Mouse (Mus musculus): ENCODE data around the gene Irf2bp1. TPM values are rescaled to one million over a fixed set of nuclear protein-coding genes. Genes with fewer than 3 reads are reported as not detected.

The Irf2bp1 gene
- polyA plus RNA-seq, 1 experiment from 2014 or later: 27.0 TPM

GRCm38 (mm10) chr7:19050172-19050571, 46.3 kb downstream of the Irf2bp1 start:
- no peak overlapping the region for H3K27ac ChIP-seq
- no peaks in the 10 kb centered on the region for H3K9me3 ChIP-seq
- DNase-seq (ENCODE audit: low spot score): no peak
- peaks cover 86% of the 10 kb centered on the region for H3K36me3 ChIP-seq
- 88% methylated on average over 8 of the region's 8 CpGs for WGBS
- H3K27me3 ChIP-seq (ENCODE audit: insufficient read depth, poor library complexity, severe bottlenecking): no peaks in the 10 kb centered on the region
- H3K4me1 ChIP-seq: peaks cover 12% of the 10 kb centered on the region
- H3K4me3 ChIP-seq: no peak overlapping the region

GRCm38 (mm10) chr7:19051161-19051560, 47.3 kb downstream of the Irf2bp1 start:
- 0 out of 2 replicates have a peak overlapping the region, but pooled peaks have one; percentile 7 for H3K27ac ChIP-seq
- peaks cover 12% of the 10 kb centered on the region for H3K4me1 ChIP-seq
- no peaks in the 10 kb centered on the region for H3K27me3 ChIP-seq (ENCODE audit: insufficient read depth, poor library complexity, severe bottlenecking)
- WGBS: 62% methylated on average over 4 of the region's 4 CpGs
- no peak for DNase-seq (ENCODE audit: low spot score)
- H3K36me3 ChIP-seq: peaks cover 76% of the 10 kb centered on the region
- no peak overlapping the region for H3K4me3 ChIP-seq
- H3K9me3 ChIP-seq: no peaks in the 10 kb centered on the region

DNA sequence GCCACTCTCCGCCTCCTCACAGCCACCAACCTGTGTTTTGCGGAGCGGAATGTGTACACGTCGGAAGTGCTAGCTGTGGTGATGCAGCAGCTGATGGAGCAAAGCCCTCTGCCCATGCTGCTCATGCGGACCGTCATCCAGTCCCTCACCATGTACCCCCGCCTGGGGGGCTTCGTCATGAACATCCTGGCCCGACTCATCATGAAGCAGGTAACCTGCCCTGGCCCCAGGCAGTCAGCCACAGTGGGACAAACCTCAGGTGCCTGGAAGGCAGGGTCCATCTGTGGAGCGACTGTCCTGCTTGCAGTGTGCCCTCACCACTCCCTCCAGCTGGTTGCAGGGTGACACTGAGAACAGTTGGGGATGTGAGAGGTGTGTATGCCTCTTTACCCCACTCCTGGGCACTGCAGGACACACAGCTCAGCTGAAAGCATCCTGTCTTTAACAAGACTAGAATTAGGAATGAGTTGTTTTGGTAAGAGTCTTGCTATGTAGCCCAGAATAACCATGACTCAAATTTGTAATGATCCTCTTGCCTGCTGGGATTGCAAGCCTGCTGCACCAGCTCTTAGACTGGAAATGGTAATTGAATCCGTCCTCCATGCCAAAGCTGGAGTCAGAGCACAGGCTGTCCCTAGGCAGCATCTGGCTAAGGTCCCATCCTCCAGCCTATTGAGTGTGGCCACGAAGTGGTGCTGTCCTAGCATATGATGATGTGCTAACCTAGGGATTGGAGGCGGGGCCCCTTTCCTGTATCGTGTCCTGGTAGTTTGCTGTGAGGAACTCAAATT, 48.7 kb downstream of the Irf2bp1 start:
- Histone ChIP-seq H3K27me3 (ENCODE audit: insufficient read depth, poor library complexity, severe bottlenecking) (no peaks in the 10 kb centered on the region), H3K4me3 (no peak overlapping the region), H3K36me3 (peaks cover 66% of the 10 kb centered on the region), H3K4me1 (peaks cover 12% of the 10 kb centered on the region), H3K27ac (no peak overlapping the region), H3K9me3 (0 out of 2 replicates have a peak, but pooled peaks cover 3% of the 10 kb centered on the region)
- no peak for DNase-seq (ENCODE audit: low spot score)
- WGBS: 91% methylated on average over 15 of the region's 15 CpGs

DNA sequence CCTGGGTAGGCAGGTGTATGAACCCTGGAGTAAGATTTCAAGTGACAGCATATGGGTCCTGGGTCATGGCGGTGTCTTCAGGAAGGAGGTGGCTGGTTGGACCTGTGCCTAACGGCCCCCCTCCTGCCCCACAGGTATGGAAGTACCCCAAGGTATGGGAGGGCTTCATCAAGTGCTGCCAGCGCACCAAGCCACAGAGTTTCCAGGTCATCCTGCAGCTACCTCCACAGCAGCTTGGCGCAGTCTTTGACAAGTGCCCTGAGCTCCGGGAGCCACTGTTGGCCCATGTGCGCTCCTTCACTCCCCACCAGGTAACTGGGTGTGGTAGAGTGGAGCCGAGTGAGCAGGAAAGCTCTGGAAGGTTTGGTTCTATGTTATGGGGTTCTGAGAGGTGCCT, 49.3 kb downstream of the Irf2bp1 start:
- Histone ChIP-seq H3K27ac (no peak overlapping the region), H3K4me1 (peaks cover 12% of the 10 kb centered on the region), H3K27me3 (ENCODE audit: insufficient read depth, poor library complexity, severe bottlenecking) (no peaks in the 10 kb centered on the region), H3K4me3 (no peak overlapping the region), H3K36me3 (peaks cover 60% of the 10 kb centered on the region), H3K9me3 (0 out of 2 replicates have a peak, but pooled peaks cover 3% of the 10 kb centered on the region)
- DNase-seq (ENCODE audit: low spot score): no peak
- WGBS: 86% methylated on average over 7 of the region's 7 CpGs

DNA sequence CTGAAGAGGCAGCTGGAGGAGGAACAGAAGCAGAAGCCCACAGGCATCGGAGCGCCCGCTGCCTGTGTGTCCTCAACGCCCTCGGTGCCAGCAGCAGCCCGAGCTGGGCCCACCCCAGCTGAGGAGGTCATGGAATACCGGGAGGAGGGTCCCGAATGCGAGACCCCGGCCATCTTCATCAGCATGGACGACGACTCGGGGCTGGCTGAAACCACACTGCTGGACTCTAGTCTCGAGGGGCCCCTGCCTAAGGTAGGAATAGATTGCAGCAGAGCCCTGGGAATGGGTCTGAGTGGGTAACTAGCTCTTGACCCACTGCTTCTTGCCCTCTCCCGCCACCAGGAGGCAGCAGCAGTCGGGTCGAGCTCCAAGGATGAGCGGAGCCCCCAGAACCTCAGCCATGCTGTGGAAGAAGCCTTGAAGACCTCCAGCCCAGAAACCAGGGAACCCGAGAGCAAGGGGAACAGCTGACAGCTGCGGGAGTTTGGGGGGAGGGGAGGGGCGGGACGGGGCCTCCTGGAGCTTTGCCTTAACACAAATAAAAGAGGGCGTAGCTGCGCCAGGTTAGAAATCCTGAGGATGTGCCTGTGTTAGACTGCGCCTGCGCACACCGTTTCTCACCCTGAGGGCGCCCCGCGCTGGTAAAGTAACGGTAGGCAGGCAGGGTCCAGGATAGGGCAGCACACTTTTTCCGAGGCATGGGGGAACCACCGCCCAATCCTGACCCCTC, 50.4 kb downstream of the Irf2bp1 start, which contains the start of gene Rsph6a:
TSS of gene Rsph6a (plus strand) at position 644 of the 730 bp plus-strand sequence.
- Histone ChIP-seq H3K27me3 (ENCODE audit: insufficient read depth, poor library complexity, severe bottlenecking) (no peaks in the 10 kb centered on the region), H3K27ac (peak within 1 kb of the TSS; percentile 59), H3K4me1 (peaks cover 12% of the 10 kb centered on the region), H3K9me3 (0 out of 2 replicates have a peak, but pooled peaks cover 3% of the 10 kb centered on the region), H3K36me3 (peaks cover 49% of the 10 kb centered on the region), H3K4me3 (peak within 1 kb of the TSS; percentile 22)
- DNase-seq (ENCODE audit: low spot score): peak; percentile 83
- WGBS: 30% methylated on average over 33 of the region's 33 CpGs

DNA sequence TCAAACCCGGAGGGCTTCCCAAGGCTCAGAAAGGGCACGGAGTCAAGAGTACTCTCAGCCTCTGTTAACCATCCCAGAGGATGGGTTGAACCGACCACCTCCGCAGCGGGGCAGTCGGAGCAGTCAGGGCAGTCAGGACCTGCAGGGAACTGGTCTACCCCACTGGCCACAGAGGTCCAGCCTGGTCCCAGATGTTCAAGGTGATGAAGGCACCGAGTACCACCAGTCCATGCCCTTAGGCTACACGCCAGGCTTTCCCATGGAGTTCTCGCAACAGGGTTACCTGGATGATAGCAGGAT, 50.9 kb downstream of the Irf2bp1 start:
- Histone ChIP-seq H3K4me1 (peaks cover 12% of the 10 kb centered on the region), H3K4me3 (peak overlapping the region; percentile 22), H3K27me3 (ENCODE audit: insufficient read depth, poor library complexity, severe bottlenecking) (no peaks in the 10 kb centered on the region), H3K27ac (peak overlapping the region; percentile 59; the same call in 1 of the 2 replicates), H3K36me3 (peaks cover 44% of the 10 kb centered on the region), H3K9me3 (0 out of 2 replicates have a peak, but pooled peaks cover 3% of the 10 kb centered on the region)
- no peak for DNase-seq (ENCODE audit: low spot score)
- WGBS: 68% methylated on average over 9 of the region's 9 CpGs

DNA sequence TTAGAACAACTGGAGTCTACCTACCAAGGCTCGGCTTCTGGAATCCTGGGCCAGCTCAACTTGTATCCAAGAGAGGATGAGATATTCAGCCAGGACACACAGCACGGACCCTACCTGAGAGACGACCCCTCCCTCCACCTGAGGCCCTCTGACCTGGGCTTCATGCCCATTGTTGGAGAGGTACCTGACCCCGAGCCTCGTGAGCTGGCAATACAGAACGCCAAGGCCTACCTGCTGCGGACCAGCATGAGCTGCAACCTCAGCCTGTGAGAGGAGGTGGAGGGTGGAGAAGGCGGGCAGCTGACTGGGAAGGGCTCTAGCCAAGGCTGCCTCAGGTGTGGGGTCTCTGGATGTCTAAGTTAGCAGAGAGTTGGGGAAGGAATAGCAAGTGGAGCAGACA, 51.3 kb downstream of the Irf2bp1 start:
- Histone ChIP-seq H3K27me3 (ENCODE audit: insufficient read depth, poor library complexity, severe bottlenecking) (no peaks in the 10 kb centered on the region), H3K4me1 (peaks cover 12% of the 10 kb centered on the region), H3K36me3 (peaks cover 40% of the 10 kb centered on the region), H3K9me3 (0 out of 2 replicates have a peak, but pooled peaks cover 3% of the 10 kb centered on the region), H3K27ac (no peak overlapping the region), H3K4me3 (no peak overlapping the region)
- no peak for DNase-seq (ENCODE audit: low spot score)
- 89% methylated on average over 8 of the region's 8 CpGs for WGBS

Other genes with a start within 250 kb of the Irf2bp1 start
- gene Psg19, start 205.5 kb upstream of the Irf2bp1 start, polyA plus RNA-seq (2016; fragmentation: Nextera tagmentation; extraction: Ambion mirVana): not detected in 2 replicates
- not detected in 2 replicates for gene Psg17, start 182.4 kb upstream of the Irf2bp1 start, polyA plus RNA-seq (2016; fragmentation: Nextera tagmentation; extraction: Ambion mirVana)
- gene Mill2, start 164.1 kb upstream of the Irf2bp1 start, polyA plus RNA-seq (2016; fragmentation: Nextera tagmentation; extraction: Ambion mirVana): 0.04 and 0.21 TPM in 2 replicates
- 0.26 and 0.43 TPM in 2 replicates for gene Pglyrp1, start 132.7 kb upstream of the Irf2bp1 start, polyA plus RNA-seq (2016; fragmentation: Nextera tagmentation; extraction: Ambion mirVana)
- gene Ccdc61, start 93.6 kb upstream of the Irf2bp1 start, polyA plus RNA-seq (2016; fragmentation: Nextera tagmentation; extraction: Ambion mirVana): 26.9 and 29.4 TPM in 2 replicates
- gene Nova2, start 78.2 kb upstream of the Irf2bp1 start, polyA plus RNA-seq (2016; fragmentation: Nextera tagmentation; extraction: Ambion mirVana): 0.53 and 0.57 TPM in 2 replicates
- gene Nanos2, start 16.6 kb upstream of the Irf2bp1 start, polyA plus RNA-seq (2016; fragmentation: Nextera tagmentation; extraction: Ambion mirVana): not detected in 2 replicates
- gene Mypop, start 12.8 kb upstream of the Irf2bp1 start, polyA plus RNA-seq (2016; fragmentation: Nextera tagmentation; extraction: Ambion mirVana): 2.1 and 3.3 TPM in 2 replicates
- gene Foxa3, start 19.5 kb downstream of the Irf2bp1 start, polyA plus RNA-seq (2016; fragmentation: Nextera tagmentation; extraction: Ambion mirVana): 0.36 and 8.6 TPM in 2 replicates
- gene Sympk, start 20.3 kb downstream of the Irf2bp1 start, polyA plus RNA-seq (2016; fragmentation: Nextera tagmentation; extraction: Ambion mirVana): 34.0 and 44.5 TPM in 2 replicates
- gene Rsph6a, start 50.6 kb downstream of the Irf2bp1 start, polyA plus RNA-seq (2016; fragmentation: Nextera tagmentation; extraction: Ambion mirVana): not detected in 2 replicates
- gene Dmwd, start 72.2 kb downstream of the Irf2bp1 start, polyA plus RNA-seq (2016; fragmentation: Nextera tagmentation; extraction: Ambion mirVana): 14.8 and 18.0 TPM in 2 replicates
- 16.9 and 17.7 TPM in 2 replicates for gene Dmpk, start 79.8 kb downstream of the Irf2bp1 start, polyA plus RNA-seq (2016; fragmentation: Nextera tagmentation; extraction: Ambion mirVana)
- gene Six5, start 90.5 kb downstream of the Irf2bp1 start, polyA plus RNA-seq (2016; fragmentation: Nextera tagmentation; extraction: Ambion mirVana): 5.7 and 6.1 TPM in 2 replicates
- gene Gm4969, start 114.3 kb downstream of the Irf2bp1 start, polyA plus RNA-seq (2016; fragmentation: Nextera tagmentation; extraction: Ambion mirVana): 1.7 and 2.1 TPM in 2 replicates
- 12.2 and 13.1 TPM in 2 replicates for gene Fbxo46, start 115.8 kb downstream of the Irf2bp1 start, polyA plus RNA-seq (2016; fragmentation: Nextera tagmentation; extraction: Ambion mirVana)
- 10.8 and 12.1 TPM in 2 replicates for gene Qpctl, start 145.2 kb downstream of the Irf2bp1 start, polyA plus RNA-seq (2016; fragmentation: Nextera tagmentation; extraction: Ambion mirVana)
- 132 and 142 TPM in 2 replicates for gene Snrpd2, start 145.7 kb downstream of the Irf2bp1 start, polyA plus RNA-seq (2016; fragmentation: Nextera tagmentation; extraction: Ambion mirVana)
- gene Gipr, start 162.1 kb downstream of the Irf2bp1 start, polyA plus RNA-seq (2016; fragmentation: Nextera tagmentation; extraction: Ambion mirVana): 9.7 and 12.8 TPM in 2 replicates
- 12.2 and 14.2 TPM in 2 replicates for gene Eml2, start 172.4 kb downstream of the Irf2bp1 start, polyA plus RNA-seq (2016; fragmentation: Nextera tagmentation; extraction: Ambion mirVana)
- gene Gpr4, start 208.5 kb downstream of the Irf2bp1 start, polyA plus RNA-seq (2016; fragmentation: Nextera tagmentation; extraction: Ambion mirVana): 1.0 and 1.8 TPM in 2 replicates
- 46.8 and 47.9 TPM in 2 replicates for gene Opa3, start 224.3 kb downstream of the Irf2bp1 start, polyA plus RNA-seq (2016; fragmentation: Nextera tagmentation; extraction: Ambion mirVana)